Mouse (Mus musculus) heart, adult 8-10 months (tissue): ENCODE results near the gene Xrcc5. TPM values are rescaled to one million over a fixed set of nuclear protein-coding genes. Genes with fewer than 3 reads are reported as not detected.
A peak's percentile ranks its signal among the peaks of the same experiment; 100 is the strongest.

Experiments used
- DNase-seq: peaks from one replicate; pipeline ENCODE4 v3.0.0; 2022; ENCODE audit warnings: low spot score
- total RNA-seq, 4 experiments: library from RNA; stranded (reverse); gene quantifications; 2 replicates each; pipeline ENCODE4 v1.2.4; 2022

Gene Xrcc5
- total RNA-seq, 4 experiments from 2014 or later: 17.7 to 19.4 (median 19.3) TPM

DNA sequence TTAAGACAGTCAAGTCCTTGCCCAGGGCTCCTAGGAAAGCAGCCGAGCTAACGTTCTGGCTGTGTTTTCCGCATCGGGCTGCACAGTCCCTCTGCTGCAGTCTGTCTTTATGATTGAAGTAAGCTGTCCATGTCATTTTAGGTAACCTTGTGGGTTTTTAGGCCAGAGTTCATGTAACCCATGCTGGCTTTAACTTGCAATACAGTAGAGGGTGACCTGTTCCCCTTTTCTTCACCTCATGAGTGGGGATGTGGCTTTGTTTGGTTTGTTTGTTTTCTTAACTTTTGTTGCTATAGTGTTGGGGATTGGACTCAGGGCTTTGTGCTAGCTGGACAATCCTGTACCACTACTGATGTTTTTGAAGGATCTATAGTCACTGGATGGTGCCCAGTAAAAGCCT is 83.2 kb downstream of the Xrcc5 start:
- no peak for DNase-seq

GRCm38 (mm10) chr1:72399720-72400401 is 92.6 kb downstream of the Xrcc5 start:
- no peak for DNase-seq

DNA sequence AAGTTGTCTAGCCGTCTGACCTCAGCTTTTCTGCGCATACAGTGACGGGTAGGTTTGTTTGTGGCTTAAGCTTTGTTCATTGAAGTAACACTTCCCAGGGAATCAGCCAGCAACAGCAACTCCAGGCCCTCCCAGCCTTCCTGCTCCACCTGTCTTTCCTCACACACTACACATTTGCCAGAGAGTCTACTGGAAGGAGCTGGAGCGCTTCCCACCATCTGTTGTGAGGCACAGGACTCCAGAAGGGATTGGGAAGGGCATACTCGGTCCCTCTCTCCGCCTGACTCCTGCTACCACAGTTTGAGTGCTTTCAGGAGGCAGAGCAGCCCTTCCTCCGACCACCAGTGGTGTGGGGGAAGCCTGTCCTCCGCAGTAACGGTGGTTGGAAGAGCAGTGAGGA is 93.4 kb downstream of the Xrcc5 start:
- DNase-seq: no peak

DNA sequence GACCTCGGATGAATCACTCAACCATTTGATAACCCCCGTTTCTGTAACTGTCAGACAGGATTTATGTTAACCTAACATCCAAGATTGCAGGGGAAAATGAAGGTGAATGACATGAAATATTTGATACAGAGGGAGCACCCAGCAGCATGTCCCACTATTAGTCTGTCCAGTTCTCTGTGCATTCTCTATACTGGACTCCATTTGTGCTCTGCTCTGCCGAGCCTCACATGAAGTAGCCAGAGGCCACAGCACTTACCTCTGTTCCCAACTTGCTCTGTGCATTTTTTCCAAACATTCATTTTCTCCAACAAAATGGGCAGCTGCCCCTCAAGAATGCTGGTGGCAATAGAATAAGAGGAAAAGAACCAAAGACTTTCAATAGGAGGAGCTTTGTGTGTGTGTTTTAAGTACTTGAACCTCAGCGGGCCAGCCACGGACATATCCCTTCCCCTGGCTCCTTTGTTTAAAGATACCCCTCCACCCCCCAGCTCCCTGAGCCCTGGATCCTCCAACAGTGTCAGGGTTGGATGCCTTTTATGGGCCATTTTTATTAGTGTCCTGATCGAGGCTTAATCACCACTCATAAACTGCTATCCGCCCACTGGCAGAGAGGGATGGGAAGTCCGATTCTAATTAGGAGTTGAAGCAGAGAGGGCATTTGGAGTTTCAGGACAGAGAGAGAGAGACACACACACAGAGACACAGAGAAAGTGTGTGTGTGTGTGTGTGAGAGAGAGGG is 94.3 kb downstream of the Xrcc5 start:
- DNase-seq: no peak

DNA sequence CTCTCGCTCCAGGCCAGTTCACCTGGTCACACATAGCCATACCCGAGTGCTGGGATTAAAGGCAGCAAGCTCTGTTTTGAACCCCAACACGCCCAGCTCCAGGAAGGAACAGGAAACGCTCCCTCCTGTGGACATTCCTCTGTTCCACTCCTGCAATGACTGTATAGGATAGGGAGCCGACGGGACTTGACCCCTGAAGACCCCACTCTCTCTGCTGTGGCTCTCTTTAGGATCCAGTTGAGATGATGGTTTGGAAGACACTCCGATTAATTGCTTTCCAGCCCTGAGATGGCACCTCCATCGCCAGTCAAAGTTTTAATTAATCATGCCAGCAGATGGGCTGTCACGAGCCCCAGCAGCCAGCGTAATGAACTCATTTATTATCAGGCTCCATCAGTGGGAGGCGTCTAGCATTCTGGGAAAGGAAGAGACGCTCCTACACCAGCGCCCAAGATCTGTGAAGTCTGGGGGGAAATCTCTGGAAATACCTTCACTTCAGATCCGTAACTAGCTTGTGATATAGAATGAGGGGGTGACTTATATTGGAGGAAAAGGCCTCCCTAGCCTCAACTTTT is 99.4 kb downstream of the Xrcc5 start:
- no peak for DNase-seq

GRCm38 (mm10) chr1:72409936-72410335 is 102.7 kb downstream of the Xrcc5 start:
- no peak for DNase-seq

DNA sequence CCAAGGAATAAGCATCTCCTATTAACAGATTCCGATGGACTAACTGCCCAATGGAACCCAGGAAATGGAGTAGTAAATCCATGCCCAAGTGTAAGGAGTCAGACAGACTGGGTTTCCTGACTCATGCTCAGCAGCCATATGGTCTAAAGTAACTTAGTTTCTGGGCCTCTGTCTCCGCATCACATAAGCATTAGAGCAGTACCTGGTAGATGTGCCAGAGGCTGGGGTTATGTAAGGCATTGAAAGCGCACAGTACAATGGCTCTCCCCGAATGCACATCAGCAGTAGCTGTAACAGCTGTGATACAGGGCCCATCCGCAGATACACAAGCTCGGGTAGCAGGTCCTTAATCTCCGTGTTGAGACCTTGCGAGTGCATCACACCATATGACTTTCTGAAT is 103.9 kb downstream of the Xrcc5 start:
- DNase-seq: no peak

DNA sequence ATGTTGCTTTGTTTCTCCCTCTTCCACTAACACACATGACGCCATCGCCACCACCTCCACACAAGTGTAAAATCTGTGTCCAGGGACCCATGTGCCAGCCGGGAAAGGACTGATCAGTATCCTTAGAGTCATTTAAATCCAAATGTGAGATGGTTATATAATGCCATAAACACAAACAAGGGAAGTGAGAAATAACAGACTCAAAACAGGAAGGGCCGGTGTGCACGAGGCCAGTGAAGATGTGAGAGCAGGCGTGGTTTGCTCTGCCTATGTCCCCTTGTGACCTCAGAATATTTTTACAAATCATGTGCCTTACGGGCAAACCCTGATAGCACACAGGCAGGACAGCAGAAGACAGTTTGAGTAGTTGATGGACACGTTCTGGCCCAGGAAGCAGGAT is 106.0 kb downstream of the Xrcc5 start:
- no peak for DNase-seq

GRCm38 (mm10) chr1:72414133-72414532 is 106.9 kb downstream of the Xrcc5 start:
- no peak for DNase-seq

- no peak for DNase-seq
Observed at GRCm38 (mm10) chr1:72414561-72415253, 107.5 kb downstream of the Xrcc5 start.

DNA sequence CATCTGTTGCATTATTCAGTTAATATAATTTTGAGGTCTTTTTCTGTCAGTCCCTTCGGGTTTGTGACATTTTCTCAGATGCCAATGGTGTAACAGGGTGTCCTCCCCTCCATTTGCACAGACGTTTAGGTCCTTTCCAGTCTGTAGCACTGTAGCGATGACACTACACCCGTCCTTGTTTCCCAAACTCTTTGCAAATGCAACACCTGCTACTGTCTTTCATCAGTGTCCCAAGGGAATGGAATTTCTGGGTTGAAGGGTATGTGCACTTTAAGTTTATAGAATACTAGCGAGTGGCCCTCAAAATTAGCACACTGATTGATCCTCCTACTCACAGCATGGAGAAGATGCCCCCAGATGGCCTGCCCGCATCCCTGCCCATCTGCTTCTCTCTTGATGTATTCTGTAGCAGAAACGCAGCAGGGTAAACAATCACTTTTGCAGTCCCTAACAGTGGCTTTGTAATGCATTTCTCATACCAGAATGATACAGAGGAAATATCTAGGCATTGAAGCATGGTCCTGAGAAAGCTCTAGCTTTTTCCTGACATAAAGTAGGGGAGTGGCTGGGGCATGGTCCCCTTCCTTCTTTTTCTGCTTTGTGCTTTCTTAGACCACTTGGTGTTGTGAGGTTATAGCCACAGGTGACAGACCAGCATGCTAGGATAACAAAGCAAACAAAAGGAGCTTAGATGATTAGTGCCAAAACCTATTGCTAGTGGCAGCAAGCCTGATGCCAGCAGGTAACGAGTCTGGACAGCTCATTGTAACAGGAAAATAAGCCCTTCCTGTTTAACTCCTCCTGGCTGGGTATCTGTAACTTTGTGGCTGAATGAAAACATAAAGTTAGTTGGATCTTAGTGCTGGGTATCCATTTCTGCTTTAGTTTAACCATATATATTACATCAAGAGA is 111.8 kb downstream of the Xrcc5 start:
- DNase-seq: no peak

DNA sequence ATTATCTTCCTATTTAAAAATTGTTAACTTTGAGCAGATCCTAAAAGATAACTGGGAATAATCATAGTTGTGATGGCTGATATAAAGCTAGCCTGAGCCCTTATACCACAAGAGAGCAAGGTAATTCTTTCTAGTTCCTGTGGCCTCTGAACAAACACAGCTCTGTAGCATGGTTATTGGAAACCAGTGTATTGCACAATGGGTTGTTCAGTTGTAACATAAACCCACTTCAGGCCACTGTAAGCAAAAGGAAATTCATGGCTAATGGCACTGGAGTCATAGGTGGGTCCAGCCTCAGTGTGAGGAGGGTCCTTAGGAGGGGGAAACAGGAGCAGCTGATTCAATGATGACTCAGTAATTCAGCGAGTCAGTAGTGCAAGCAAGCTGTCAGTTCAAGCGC is 113.0 kb downstream of the Xrcc5 start:
- DNase-seq: no peak

GRCm38 (mm10) chr1:72422121-72422520 is 114.9 kb downstream of the Xrcc5 start:
- no peak for DNase-seq

- no peak for DNase-seq
Observed at GRCm38 (mm10) chr1:72426456-72426855, 119.2 kb downstream of the Xrcc5 start.

DNA sequence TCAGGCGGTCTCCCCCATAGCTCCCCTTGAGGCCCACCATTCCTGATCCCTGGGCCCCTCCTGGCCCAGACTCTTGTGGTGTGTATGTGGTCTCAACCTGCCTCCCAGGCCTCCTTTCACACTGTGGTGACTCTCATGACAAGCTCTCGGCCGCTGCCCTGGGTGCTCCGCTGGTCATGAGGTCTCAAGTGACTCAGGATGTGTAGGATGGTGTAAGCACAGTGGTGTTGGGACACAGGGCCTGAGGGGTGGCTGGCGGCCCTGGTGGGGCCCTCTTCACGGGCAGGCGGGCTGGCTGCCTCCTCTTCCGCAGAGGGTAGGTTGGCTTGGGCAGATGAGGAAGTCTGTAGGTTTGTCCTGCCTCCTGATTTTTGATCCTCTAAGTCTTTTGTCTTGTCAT is 121.3 kb downstream of the Xrcc5 start:
- no peak for DNase-seq

DNA sequence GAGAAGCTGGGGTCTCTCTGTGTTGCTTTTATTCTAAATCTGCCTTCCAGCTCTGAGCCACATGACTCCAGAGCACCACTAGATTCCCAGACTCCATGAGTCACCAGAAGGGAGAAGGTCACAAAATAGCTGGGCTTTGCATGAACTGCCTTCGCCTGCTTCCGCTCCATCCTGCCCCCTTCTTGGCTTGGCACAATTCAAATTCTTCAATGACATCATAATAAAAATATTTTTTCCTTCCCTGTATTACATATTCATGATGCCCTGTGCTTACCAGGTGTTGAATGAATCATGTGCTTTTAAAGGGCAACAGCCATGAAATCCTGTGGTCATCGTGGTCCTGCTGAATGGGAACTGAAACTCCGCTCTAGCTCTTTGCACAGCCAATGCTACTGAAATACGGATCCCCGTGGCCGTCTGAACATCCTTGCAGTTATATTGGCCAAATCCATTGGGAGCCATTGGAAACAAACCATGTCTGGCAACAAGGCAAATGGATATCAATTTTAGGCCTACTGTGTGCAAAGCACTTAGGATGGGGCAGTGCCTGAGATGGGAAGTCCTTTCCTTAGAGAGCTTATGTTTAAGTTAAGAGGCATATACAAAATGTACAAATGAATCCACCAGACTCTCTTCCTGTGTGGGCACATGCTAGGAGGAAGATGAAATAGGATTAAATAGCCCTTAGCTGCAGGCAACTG is 122.0 kb downstream of the Xrcc5 start:
- peak; percentile 8 for DNase-seq

DNA sequence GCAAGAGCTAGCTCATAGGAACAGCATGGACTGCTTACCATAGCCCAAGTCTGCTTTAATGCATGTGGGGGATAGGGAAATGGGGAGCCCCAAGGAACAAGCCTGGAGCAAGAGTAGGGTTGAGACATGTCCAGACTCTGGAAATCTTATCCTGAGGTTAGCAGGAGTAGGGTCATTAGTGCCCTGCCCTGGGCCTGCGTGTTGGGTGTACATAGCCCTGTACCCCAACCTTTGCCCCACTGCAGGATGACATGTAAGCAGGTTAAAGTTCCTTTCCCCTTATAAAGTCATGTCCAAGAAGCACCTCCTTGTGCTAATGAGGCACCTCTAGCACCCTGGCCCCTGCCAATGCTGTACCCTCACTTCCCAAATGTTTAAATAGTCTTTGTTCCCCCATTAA is 125.4 kb downstream of the Xrcc5 start:
- DNase-seq: no peak

GRCm38 (mm10) chr1:72434510-72434909 is 127.3 kb downstream of the Xrcc5 start:
- DNase-seq: no peak

- no peak for DNase-seq
Observed at GRCm38 (mm10) chr1:72436967-72437366, 129.7 kb downstream of the Xrcc5 start.

DNA sequence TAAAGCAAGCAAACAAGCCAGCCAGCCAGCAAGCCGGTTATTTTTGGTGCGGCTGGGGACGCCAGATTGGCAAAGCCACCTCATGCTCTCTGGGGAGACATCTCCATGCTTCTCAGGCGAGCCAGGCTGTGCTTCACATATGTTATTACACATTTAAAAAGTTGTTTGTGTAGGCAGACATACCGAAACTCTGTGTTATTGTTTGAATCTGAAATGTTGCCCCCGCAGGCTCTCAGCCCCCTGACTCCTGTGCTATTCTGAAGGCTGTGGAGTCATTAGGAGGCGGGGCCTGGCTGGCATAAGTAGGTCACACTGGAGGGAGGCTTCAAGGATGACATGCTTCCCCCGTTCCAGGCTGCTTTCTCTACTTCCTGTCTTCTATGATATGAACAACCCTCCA is 131.9 kb downstream of the Xrcc5 start:
- no peak for DNase-seq

DNA sequence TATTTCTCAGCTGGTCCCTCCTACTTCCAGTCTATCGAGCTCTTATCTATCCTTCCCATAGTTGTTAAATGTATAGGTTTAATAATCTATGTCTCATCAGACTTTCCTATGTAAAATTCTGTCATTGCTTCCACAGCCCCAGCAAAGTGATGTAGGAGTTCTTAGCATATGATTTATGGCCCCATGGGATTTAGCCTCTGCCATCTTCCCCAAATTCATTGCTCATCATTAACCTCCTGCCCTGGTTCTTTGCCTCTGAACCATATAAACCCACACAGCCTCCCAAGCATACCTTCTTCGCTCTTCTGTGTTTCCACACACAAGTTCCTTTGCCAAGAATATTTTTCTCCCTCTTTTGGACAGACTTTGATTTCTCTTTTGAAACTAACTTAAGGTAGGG is 135.5 kb downstream of the Xrcc5 start:
- DNase-seq: no peak
